Mouse (Mus musculus) hindbrain, embryonic 15.5 days (tissue): ENCODE results near the gene H2al1e. TPM values are rescaled to one million over a fixed set of nuclear protein-coding genes. Genes with fewer than 3 reads are reported as not detected.
"Not testable (repeated sequence)": the region's sequence is repeated elsewhere in the genome, so short reads cannot be mapped to it uniquely, and the experiment has no call there.

Experiments
- ATAC-seq: fragments of 200-750 bp; cut with Nextera tagmentation; 2 replicates; pipeline ENCODE4 v1.8.0; 2017; ENCODE audit warnings: low read depth, moderate number of reproducible peaks, moderate TSS enrichment; ENCODE audit not compliant: low FRiP score
- H3K27ac ChIP-seq: fragments of 300-500 bp; sonication (generic); replicated peaks from 2 replicates; pipeline ENCODE4 v1.5.1; 2015; ENCODE audit warnings: mild to moderate bottlenecking, inconsistent platforms
- H3K27me3 ChIP-seq: fragments of 300-500 bp; sonication (generic); 2 replicates; pipeline ENCODE4 v1.6.1; 2015; ENCODE audit warnings: control low read depth, inconsistent platforms
- H3K36me3 ChIP-seq: fragments of 300-500 bp; sonication (generic); 2 replicates; pipeline ENCODE4 v1.6.1; 2015; ENCODE audit warnings: control low read depth, inconsistent platforms
- H3K4me1 ChIP-seq: fragments of 300-500 bp; sonication (generic); replicated peaks from 2 replicates; pipeline ENCODE4 v1.6.1; 2015; ENCODE audit warnings: control low read depth, inconsistent platforms
- H3K4me2 ChIP-seq: fragments of 300-500 bp; sonication (generic); 2 replicates; pipeline ENCODE4 v1.6.1; 2015; ENCODE audit warnings: moderate library complexity, mild to moderate bottlenecking, inconsistent platforms
- H3K4me3 ChIP-seq: fragments of 300-500 bp; sonication (generic); 2 replicates; pipeline ENCODE4 v1.5.1; 2015; ENCODE audit warnings: mild to moderate bottlenecking, inconsistent platforms
- H3K9ac ChIP-seq: fragments of 300-500 bp; sonication (generic); 2 replicates; pipeline ENCODE4 v1.6.1; 2015; ENCODE audit warnings: inconsistent platforms
- H3K9me3 ChIP-seq: fragments of 300-500 bp; sonication (generic); 2 replicates; pipeline ENCODE4 v1.6.1; 2016; ENCODE audit warnings: control low read depth, inconsistent platforms
- WGBS: fragments of 180-500 bp; shearing (Covaris S2); methylation state at CpG from one replicate; pipeline ENCODE4 v1.1.7; 2015; 5-methylcytosine and 5-hydroxymethylcytosine counted together
- polyA plus RNA-seq: library from polyadenylated mRNA; unstranded; fragments of >200 nt; fragmentation: Nextera tagmentation; extraction: Ambion mirVana; gene quantifications from 2 replicates; pipeline ENCODE4 v1.2.1, GENCODE M21; 2015

Gene H2al1e
- not detected in 2 replicates for polyA plus RNA-seq

DNA sequence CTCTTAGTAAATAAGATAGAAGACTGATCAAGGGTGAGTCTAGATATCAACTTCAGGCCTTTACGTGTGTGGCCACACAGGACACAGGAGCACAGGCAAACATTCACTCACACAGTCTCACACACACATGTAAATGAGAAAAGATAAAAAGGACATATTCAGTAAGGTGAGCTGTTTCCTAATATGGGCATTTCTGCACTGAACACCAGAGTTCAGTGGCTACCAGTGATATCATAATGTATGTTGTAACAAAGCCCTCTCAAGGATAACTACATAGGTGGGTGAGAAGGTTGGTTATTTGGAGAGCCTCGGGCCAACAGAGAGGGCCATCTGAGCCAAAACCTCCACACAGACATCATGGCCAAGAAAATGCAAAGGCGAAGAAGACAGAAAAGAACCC lies at the start of gene H2al1e:
Gene H2al1e, plus strand, starts transcription at position 301 of the 400 bp plus-strand sequence.
- no CpG with 5 or more reads among the region's 3 CpGs for WGBS
- not testable (repeated sequence) for ATAC-seq, H3K4me3 ChIP-seq

DNA sequence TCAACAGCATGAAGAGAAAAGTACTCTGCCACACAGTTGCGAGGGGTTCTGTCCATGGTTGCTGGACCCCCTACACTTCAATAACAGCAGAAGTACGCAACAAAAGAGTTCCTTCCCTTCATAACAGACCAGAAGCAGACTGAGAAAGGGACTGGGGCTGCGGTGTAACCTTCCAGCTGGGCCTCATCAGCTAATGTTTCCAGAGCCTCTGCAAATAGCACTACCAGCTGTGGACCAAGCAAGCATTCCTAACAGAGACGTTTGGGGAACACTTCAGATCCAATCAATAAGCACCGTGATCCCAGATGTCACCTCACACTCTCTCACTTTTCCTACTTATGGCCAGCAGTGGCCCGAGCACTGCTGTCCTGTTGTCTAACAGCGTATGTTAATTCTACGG lies 46.8 kb upstream of the H2al1e start:
- no peak for ATAC-seq
- H3K4me2 ChIP-seq, result no peak overlapping the region
- WGBS, result 80% methylated on average over 8 of the region's 8 CpGs
- no peaks in the 10 kb centered on the region for H3K36me3 ChIP-seq
- H3K9me3 ChIP-seq, result no peaks in the 10 kb centered on the region
- H3K4me3 ChIP-seq, result no peak overlapping the region
- H3K27me3 ChIP-seq, result peaks cover 3% of the 10 kb centered on the region; the same call in 1 of the 2 replicates
- H3K9ac ChIP-seq, result no peak overlapping the region
- H3K4me1 ChIP-seq, result no peaks in the 10 kb centered on the region
- no peak overlapping the region for H3K27ac ChIP-seq

More for the DNA sequence above, at the start of gene H2al1e:
- not testable (repeated sequence) for H3K9me3 ChIP-seq, H3K27ac ChIP-seq, H3K4me1 ChIP-seq, H3K27me3 ChIP-seq, H3K4me2 ChIP-seq, H3K9ac ChIP-seq, H3K36me3 ChIP-seq

DNA sequence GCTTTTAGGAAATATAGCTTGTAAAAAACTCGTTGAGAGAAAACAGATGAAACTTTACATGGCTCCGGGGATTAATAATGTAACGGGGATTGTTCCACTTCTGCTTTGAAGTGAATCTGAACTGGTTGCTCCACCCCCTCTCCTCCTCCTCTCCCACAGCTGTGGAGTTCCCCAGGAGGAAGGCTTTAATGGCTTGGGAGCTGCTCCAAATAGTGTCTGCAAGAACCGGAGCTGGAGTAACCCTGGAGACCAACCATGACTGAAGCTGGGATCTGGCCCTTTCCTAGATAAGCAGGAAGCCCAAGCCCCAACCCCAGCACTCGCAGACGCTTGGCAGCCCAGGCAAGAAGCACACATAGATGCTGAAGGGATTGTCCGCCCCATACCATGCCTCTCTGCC lies 43.9 kb upstream of the H2al1e start:
- H3K9ac ChIP-seq, result no peak overlapping the region
- peaks cover 3% of the 10 kb centered on the region; the same call in 1 of the 2 replicates for H3K27me3 ChIP-seq
- H3K4me3 ChIP-seq, result no peak overlapping the region
- no peaks in the 10 kb centered on the region for H3K9me3 ChIP-seq
- ATAC-seq, result no peak
- H3K36me3 ChIP-seq, result no peaks in the 10 kb centered on the region
- no peaks in the 10 kb centered on the region for H3K4me1 ChIP-seq
- no peak overlapping the region for H3K27ac ChIP-seq
- 69% methylated on average over 7 of the region's 7 CpGs for WGBS
- H3K4me2 ChIP-seq, result no peak overlapping the region

DNA sequence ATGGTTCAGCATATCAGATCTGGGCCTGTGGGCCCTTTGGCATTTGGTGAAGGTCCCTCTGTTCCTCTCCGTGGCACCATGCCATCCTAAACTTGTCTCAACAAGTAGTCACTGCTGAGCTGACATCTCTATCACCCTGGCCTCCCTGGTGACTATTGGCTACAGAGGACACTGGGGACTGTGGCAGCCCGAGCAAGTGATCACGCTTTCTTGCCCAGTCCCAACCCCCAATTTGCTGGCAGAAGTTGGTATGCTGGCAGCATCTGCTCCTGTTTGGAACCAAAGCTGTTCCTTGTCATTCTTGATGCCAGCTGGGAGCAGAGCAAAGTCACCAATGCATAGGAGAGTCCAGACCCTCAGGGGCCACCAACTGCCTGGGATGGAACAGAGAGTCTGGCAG lies 42.7 kb upstream of the H2al1e start:
- Histone ChIP-seq H3K9ac (no peak overlapping the region), H3K36me3 (no peaks in the 10 kb centered on the region), H3K4me3 (no peak overlapping the region), H3K4me2 (no peak overlapping the region), H3K4me1 (no peaks in the 10 kb centered on the region), H3K27me3 (peaks cover 3% of the 10 kb centered on the region; the same call in 1 of the 2 replicates), H3K9me3 (no peaks in the 10 kb centered on the region), H3K27ac (no peak overlapping the region)
- WGBS, result 66% methylated on average over 3 of the region's 3 CpGs
- peak; percentile 73 for ATAC-seq

DNA sequence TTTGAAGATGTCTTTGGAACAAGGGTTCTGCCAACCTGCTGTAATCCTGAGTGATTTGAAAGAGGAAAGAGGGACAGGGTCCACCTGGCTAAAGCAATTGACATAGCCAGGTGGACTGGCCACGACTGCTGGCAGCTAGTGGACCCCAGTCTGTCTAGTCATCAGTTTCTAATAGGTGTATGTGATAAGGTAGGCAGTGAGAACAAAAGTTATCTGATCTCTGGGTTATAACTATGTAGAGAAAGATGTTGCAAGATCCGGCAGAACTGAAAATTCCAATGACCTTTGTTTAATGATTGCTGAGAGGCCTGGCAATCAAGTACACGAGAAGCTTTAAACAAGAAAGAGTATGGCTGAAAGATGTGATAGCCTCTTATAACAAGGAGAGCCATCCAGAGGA lies 38.5 kb upstream of the H2al1e start:
- 80% methylated on average over 3 of the region's 3 CpGs for WGBS
- Histone ChIP-seq H3K4me3 (no peak overlapping the region), H3K9me3 (no peaks in the 10 kb centered on the region), H3K27me3 (no peaks in the 10 kb centered on the region), H3K4me1 (no peaks in the 10 kb centered on the region), H3K36me3 (no peaks in the 10 kb centered on the region), H3K9ac (no peak overlapping the region), H3K4me2 (no peak overlapping the region), H3K27ac (no peak overlapping the region)
- ATAC-seq, result no peak

DNA sequence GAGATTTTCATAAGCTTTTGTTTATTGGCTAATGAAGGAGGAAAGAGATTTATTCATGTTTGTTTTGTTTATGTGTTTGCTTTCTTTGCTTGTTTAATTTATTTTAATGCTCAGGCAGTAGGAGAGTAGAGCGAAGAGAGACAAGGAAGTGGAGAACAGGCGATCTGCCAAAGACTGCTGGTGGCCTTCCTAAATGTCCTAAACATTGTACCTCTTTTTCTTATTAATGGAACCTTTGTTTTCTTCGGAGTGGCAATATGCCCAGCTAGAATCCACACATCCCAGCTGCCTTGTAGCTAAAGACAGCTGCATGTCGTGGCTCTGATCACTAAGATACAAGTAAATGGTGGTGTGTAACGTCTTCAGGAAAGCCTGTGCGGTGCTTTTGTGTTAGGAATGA lies 34.7 kb upstream of the H2al1e start:
- WGBS, result 65% methylated on average over 6 of the region's 6 CpGs
- ATAC-seq, result no peak
- Histone ChIP-seq H3K9me3 (no peaks in the 10 kb centered on the region), H3K36me3 (no peaks in the 10 kb centered on the region), H3K27me3 (no peaks in the 10 kb centered on the region), H3K4me3 (no peak overlapping the region), H3K4me1 (no peaks in the 10 kb centered on the region), H3K9ac (no peak overlapping the region), H3K4me2 (no peak overlapping the region), H3K27ac (no peak overlapping the region)

DNA sequence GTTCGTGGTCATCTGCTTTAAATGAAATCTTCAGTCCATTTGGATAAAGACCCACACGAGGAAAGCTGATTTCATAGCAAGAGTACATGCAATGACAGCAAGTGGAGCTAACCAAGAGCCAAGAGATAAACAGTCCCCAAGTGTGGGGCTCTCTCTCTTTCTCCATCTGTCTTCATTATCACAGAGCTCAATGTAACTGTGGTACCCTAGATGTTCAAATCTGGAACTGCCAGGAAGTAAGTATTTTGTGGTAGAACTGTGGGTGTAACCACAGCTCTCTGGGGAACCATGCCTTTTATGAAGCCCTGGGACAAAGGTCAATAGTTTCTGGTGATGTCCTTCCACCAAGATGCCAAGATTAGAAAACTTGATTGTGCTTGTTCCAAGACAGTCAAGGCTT lies 31.0 kb upstream of the H2al1e start:
- H3K27me3 ChIP-seq, result no peaks in the 10 kb centered on the region
- no peaks in the 10 kb centered on the region for H3K9me3 ChIP-seq
- no peak overlapping the region for H3K9ac ChIP-seq
- no peaks in the 10 kb centered on the region for H3K36me3 ChIP-seq
- no peak for ATAC-seq
- no peaks in the 10 kb centered on the region for H3K4me1 ChIP-seq
- no peak overlapping the region for H3K27ac ChIP-seq
- H3K4me2 ChIP-seq, result no peak overlapping the region
- 77% methylated on average over 2 of the region's 2 CpGs for WGBS
- no peak overlapping the region for H3K4me3 ChIP-seq

DNA sequence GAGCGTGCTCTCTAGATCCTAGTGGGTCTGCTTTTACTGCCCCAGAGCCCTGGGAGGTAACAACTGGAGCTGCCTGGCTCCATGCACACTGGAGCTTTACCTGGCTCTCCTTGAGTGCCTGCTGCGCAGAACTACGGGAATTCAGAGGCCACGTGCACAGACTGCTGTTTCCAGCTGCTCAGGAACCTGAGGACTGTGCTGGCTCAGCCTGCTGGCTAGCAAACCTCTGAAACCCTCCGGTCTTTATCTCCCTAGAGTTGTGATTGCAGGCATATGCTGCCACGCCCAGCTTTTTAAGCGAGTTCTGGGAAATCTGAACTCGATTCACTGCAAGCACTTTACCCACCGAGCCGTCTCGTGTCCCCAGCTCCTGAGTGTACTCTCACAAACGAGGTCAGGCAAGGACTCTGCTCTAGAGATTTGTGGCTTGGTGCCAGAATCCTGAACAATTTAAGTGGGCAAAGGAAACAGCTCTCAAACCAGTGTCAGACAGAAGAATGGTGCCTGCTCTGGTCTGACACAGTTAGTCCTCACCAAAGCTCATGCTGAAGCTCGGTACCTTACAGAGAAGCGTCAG lies 23.3 kb upstream of the H2al1e start:
- no peak overlapping the region for H3K27ac ChIP-seq
- no peak for ATAC-seq
- H3K4me3 ChIP-seq, result no peak overlapping the region
- no peaks in the 10 kb centered on the region for H3K9me3 ChIP-seq
- no peak overlapping the region for H3K4me2 ChIP-seq
- H3K27me3 ChIP-seq, result no peaks in the 10 kb centered on the region
- no peaks in the 10 kb centered on the region for H3K36me3 ChIP-seq
- no peak overlapping the region for H3K9ac ChIP-seq
- 77% methylated on average over 14 of the region's 14 CpGs for WGBS
- no peaks in the 10 kb centered on the region for H3K4me1 ChIP-seq

DNA sequence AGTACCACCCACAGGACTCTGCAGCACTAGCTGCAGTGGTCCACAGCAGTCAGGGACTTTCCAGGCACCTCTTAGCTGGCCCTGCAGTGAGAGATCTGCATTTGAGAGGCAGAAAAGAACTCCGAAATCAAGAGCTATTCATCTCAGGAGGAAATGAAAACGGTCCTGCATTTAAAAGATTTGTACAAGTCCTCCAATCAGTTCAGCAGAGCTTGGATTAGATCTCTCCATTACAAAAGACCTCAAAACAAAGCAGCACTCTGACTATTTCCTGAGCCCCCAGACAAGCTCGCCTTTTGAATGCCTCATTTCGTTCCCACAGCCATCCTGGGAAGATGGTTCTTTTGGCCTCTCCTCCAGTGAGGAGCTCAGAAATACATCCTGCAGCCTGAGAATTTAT lies 22.5 kb upstream of the H2al1e start:
- no peak overlapping the region for H3K4me2 ChIP-seq
- no peak overlapping the region for H3K4me3 ChIP-seq
- no peak for ATAC-seq
- no peaks in the 10 kb centered on the region for H3K9me3 ChIP-seq
- H3K36me3 ChIP-seq, result no peaks in the 10 kb centered on the region
- no peak overlapping the region for H3K27ac ChIP-seq
- H3K4me1 ChIP-seq, result no peaks in the 10 kb centered on the region
- whole genome bisulfite sequencing, result 49% methylated on average over 4 of the region's 4 CpGs
- H3K27me3 ChIP-seq, result no peaks in the 10 kb centered on the region
- no peak overlapping the region for H3K9ac ChIP-seq

DNA sequence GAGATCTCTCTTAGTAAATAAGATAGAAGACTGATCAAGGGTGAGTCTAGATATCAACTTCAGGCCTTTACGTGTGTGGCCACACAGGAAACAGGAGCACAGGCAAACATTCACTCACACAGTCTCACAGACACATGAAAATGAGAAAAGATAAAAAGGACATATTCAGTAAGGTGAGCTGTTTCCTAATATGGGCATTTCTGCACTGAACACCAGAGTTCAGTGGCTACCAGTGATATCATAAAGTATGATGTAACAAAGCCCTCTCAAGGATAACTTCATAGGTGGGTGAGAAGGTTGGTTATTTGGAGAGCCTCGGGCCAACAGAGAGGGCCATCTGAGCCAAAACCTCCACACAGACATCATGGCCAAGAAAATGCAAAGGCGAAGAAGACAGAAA lies 12.8 kb upstream of the H2al1e start, which contains the start of gene H2al1a:
Gene H2al1a, plus strand, starts transcription at position 301 of the 400 bp plus-strand sequence.
- not testable (repeated sequence) for H3K4me3 ChIP-seq, H3K9ac ChIP-seq, ATAC-seq, H3K4me2 ChIP-seq, H3K4me1 ChIP-seq, H3K36me3 ChIP-seq, H3K27ac ChIP-seq, H3K27me3 ChIP-seq, H3K9me3 ChIP-seq
- no CpG with 5 or more reads among the region's 3 CpGs for WGBS

DNA sequence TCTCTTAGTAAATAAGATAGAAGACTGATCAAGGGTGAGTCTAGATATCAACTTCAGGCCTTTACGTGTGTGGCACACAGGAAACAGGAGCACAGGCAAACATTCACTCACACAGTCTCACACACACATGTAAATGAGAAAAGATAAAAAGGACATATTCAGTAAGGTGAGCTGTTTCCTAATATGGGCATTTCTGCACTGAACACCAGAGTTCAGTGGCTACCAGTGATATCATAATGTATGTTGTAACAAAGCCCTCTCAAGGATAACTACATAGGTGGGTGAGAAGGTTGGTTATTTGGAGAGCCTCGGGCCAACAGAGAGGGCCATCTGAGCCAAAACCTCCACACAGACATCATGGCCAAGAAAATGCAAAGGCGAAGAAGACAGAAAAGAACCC lies 9.6 kb upstream of the H2al1e start, which contains the start of gene H2al1b:
Gene H2al1b, plus strand, starts transcription at position 301 of the 400 bp plus-strand sequence.
- H3K4me1 ChIP-seq, H3K9ac ChIP-seq, H3K4me2 ChIP-seq, H3K9me3 ChIP-seq, ATAC-seq, H3K4me3 ChIP-seq, H3K27ac ChIP-seq, H3K36me3 ChIP-seq, H3K27me3 ChIP-seq: not testable (repeated sequence)
- 92% methylated on average over 1 of the region's 3 CpGs for WGBS

DNA sequence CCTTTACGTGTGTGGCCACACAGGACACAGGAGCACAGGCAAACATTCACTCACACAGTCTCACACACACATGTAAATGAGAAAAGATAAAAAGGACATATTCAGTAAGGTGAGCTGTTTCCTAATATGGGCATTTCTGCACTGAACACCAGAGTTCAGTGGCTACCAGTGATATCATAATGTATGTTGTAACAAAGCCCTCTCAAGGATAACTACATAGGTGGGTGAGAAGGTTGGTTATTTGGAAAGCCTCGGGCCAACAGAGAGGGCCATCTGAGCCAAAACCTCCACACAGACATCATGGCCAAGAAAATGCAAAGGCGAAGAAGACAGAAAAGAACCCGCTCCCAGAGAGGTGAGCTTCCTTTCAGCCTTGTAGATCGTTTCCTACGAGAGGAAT lies 6.4 kb upstream of the H2al1e start, which contains the start of gene H2al1c:
Gene H2al1c, plus strand, starts transcription at position 301 of the 400 bp plus-strand sequence.
- H3K36me3 ChIP-seq, H3K4me1 ChIP-seq, H3K27me3 ChIP-seq, H3K4me2 ChIP-seq, ATAC-seq, H3K9ac ChIP-seq, H3K4me3 ChIP-seq, H3K9me3 ChIP-seq, H3K27ac ChIP-seq: not testable (repeated sequence)
- 96% methylated on average over 2 of the region's 6 CpGs for WGBS

DNA sequence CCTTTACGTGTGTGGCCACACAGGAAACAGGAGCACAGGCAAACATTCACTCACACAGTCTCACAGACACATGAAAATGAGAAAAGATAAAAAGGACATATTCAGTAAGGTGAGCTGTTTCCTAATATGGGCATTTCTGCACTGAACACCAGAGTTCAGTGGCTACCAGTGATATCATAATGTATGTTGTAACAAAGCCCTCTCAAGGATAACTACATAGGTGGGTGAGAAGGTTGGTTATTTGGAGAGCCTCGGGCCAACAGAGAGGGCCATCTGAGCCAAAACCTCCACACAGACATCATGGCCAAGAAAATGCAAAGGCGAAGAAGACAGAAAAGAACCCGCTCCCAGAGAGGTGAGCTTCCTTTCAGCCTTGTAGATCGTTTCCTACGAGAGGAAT lies 3.2 kb upstream of the H2al1e start, which contains the start of gene H2al1d:
Gene H2al1d, plus strand, starts transcription at position 301 of the 400 bp plus-strand sequence.
- H3K36me3 ChIP-seq, H3K4me2 ChIP-seq, H3K27me3 ChIP-seq, H3K9me3 ChIP-seq, ATAC-seq, H3K27ac ChIP-seq, H3K4me3 ChIP-seq, H3K4me1 ChIP-seq, H3K9ac ChIP-seq: not testable (repeated sequence)
- no CpG with 5 or more reads among the region's 6 CpGs for WGBS
